Mouse (Mus musculus) limb, embryonic 12.5 days (tissue): ENCODE results near the gene Ntn5. TPM values are rescaled to one million over a fixed set of nuclear protein-coding genes. Genes with fewer than 3 reads are reported as not detected.
A peak's percentile ranks its signal among the peaks of the same experiment; 100 is the strongest.

Experiments
- ATAC-seq: fragments of 200-750 bp; cut with Nextera tagmentation; 2 replicates; pipeline ENCODE4 v1.8.0; 2017; ENCODE audit warnings: low read depth, moderate TSS enrichment; ENCODE audit not compliant: insufficient number of reproducible peaks, insufficient read depth, low FRiP score, low TSS enrichment
- H3K27ac ChIP-seq: fragments of 300-500 bp; sonication (generic); 2 replicates; pipeline ENCODE4 v1.5.1; 2016; ENCODE audit warnings: mild to moderate bottlenecking, moderate library complexity
- H3K27me3 ChIP-seq: fragments of 300-500 bp; sonication (generic); 2 replicates; pipeline ENCODE4 v1.6.1; 2016; ENCODE audit warnings: mild to moderate bottlenecking, moderate library complexity
- H3K36me3 ChIP-seq: fragments of 300-500 bp; sonication (generic); 2 replicates; pipeline ENCODE4 v1.6.1; 2016; ENCODE audit warnings: mild to moderate bottlenecking, moderate library complexity
- H3K4me1 ChIP-seq: fragments of 300-500 bp; sonication (generic); replicated peaks from 2 replicates; pipeline ENCODE4 v1.6.1; 2016
- H3K4me2 ChIP-seq: fragments of 300-500 bp; sonication (generic); 2 replicates; pipeline ENCODE4 v1.6.1; 2016; ENCODE audit warnings: mild to moderate bottlenecking, moderate library complexity
- H3K4me3 ChIP-seq: fragments of 300-500 bp; sonication (generic); replicated peaks from 2 replicates; pipeline ENCODE4 v1.5.1; 2016; ENCODE audit warnings: mild to moderate bottlenecking
- H3K9ac ChIP-seq: fragments of 300-500 bp; sonication (generic); replicated peaks from 2 replicates; pipeline ENCODE4 v1.6.1; 2016; ENCODE audit warnings: mild to moderate bottlenecking, moderate library complexity
- H3K9me3 ChIP-seq: fragments of 300-500 bp; sonication (generic); 2 replicates; pipeline ENCODE4 v1.6.1; 2016; ENCODE audit warnings: mild to moderate bottlenecking, moderate library complexity
- WGBS: fragments of 180-500 bp; shearing (Covaris S2); methylation state at CpG from one replicate; pipeline ENCODE4 v1.1.7; 2016; 5-methylcytosine and 5-hydroxymethylcytosine counted together
- polyA plus RNA-seq: library from polyadenylated mRNA; unstranded; fragments of >200 nt; fragmentation: Nextera tagmentation; extraction: Ambion mirVana; gene quantifications from 2 replicates; pipeline ENCODE4 v1.2.1, GENCODE M21; 2016

Ntn5 gene
- polyA plus RNA-seq = 0.13 and 0.23 TPM in 2 replicates

DNA sequence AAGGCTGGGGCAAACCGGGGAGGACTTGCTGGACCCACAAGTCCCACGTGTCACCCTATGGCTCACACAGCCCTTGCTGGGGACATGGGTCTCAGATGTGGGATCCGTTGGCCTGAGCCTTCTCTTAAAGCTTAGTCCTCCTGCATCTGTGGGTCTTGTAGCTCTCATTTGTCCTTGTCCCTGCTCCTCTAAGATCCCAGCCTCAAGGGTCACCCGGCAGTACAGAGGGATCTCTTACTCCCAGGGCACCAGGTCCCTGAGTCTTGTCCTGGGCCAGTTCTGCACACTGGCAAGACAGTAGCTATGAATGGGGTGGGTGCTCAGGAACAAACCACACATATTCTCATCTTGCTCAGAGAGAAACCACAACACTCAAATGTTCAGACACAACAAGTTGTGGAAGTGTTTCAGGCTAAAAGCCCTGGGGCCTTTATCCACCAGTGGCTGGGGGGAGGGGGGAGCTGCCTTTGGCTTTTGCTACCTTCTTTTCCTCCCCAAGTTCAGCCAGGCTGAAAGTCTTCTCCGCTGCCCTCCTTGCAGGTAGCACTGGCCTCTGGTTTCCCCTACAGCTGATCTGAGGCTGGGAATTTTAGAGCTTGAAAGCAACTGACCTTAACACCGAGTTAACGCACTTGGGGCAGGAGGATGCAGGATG, at the start of gene Ntn5:
Gene Ntn5 (plus strand): TSS at position 627 of the 655 bp plus-strand sequence.
- H3K9ac ChIP-seq = 0 out of 2 replicates have a peak within 1 kb of the TSS, but pooled peaks have one; percentile 18
- no peak within 1 kb of the TSS; the same call in 1 of the 2 replicates for H3K27ac ChIP-seq
- peaks cover 21% of the 10 kb centered on the region for H3K4me1 ChIP-seq
- no peak within 1 kb of the TSS for H3K4me3 ChIP-seq
- no peaks in the 10 kb centered on the region for H3K36me3 ChIP-seq
- no peaks in the 10 kb centered on the region for H3K9me3 ChIP-seq
- ATAC-seq = no peak
- 77% methylated on average over 7 of the region's 7 CpGs for WGBS
- H3K4me2 ChIP-seq = peak within 1 kb of the TSS; percentile 40; the same call in 1 of the 2 replicates
- H3K27me3 ChIP-seq = 0 out of 2 replicates have a peak, but pooled peaks cover 6% of the 10 kb centered on the region

DNA sequence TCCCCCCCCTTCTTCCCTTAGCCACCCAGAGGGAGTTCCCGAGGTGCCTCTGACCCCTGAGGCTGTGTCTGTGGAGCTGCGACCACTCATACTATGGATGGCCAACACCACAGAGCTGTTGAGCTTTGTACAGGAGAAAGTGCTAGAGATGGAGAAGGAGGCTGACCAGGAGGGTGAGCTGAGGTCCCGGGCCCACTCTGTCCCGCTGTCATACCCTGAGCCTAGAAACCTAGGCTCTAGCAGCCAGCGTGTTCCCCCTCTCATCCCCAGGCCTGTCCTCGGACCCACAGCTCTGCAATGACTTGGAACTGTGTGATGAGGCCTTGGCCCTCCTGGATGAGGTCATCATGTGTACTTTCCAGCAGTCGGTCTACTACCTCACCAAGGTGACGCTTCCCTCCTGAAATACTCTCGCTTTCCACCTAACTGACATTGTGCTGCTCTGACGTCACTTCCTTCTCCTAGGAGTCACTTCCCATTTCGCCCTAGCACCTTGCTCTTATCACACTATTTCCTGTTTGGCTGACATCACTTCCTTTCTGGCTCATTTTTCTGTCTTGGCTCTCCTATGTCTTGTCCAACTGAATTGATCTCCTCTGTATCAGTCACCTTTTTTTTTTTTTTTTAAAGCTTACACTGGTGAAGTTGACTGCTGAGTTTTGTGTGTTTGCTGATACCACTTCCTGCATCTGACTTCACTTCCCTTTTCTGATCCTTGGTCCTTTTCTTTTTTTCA, 48.7 kb upstream of the Ntn5 start:
- WGBS = 92% methylated on average over 11 of the region's 11 CpGs
- Histone ChIP-seq H3K27me3 (peaks cover 30% of the 10 kb centered on the region), H3K4me3 (no peak overlapping the region), H3K4me2 (no peak overlapping the region), H3K27ac (no peak overlapping the region), H3K9me3 (no peaks in the 10 kb centered on the region), H3K36me3 (peaks cover 14% of the 10 kb centered on the region; the same call in 1 of the 2 replicates), H3K9ac (no peak overlapping the region), H3K4me1 (peaks cover 24% of the 10 kb centered on the region)
- no peak for ATAC-seq

DNA sequence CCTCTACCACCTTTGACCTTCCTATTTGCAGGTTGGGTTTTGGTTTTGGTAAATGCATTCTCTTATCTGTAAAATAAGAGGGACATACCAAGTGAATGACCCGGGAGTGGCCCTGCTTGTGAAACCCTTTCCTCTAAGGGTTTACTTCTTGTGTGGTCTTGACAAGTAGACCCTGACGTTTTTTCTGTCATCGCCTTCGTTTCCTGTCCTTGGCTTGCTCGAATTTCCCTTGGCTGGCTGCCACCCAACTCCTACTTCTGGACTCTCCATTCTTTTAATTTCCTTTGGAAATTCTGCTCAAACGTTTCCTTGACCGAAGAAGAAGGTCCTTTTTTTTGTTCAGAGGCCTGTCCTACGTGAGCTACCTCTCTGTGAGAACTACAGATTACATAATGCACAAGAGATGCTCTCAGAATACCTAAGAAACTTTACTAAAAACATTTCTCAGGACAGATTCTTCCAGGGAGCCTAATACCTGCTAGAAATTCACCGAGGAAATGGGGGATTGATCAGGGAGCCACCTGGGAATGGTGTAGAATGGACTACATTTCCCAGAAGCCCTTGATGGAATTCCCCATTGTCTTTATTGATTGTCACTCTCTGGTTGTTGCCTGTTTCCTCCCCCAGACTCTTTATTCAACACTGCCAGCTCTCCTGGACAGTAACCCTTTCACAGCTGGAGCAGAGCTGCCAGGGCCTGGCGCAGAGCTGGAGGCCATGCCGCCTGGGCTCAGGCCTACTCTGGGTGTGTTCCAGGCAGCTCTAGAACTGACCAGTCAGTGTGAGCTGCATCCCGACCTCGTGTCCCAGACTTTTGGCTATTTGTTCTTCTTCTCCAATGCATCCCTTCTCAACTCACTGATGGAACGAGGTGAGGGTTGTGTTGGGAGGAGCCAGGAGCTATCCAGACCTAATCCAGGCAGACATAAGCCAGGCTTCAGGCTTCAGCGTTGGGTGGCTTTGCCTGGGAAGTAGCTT, 47.8 kb upstream of the Ntn5 start:
- no peaks in the 10 kb centered on the region for H3K9me3 ChIP-seq
- H3K4me1 ChIP-seq = peaks cover 26% of the 10 kb centered on the region
- 84% methylated on average over 15 of the region's 15 CpGs for WGBS
- H3K36me3 ChIP-seq = peaks cover 14% of the 10 kb centered on the region; the same call in 1 of the 2 replicates
- ATAC-seq = no peak
- peak overlapping the region; percentile 29; the same call in 1 of the 2 replicates for H3K27ac ChIP-seq
- H3K4me3 ChIP-seq = no peak overlapping the region
- H3K27me3 ChIP-seq = peaks cover 23% of the 10 kb centered on the region
- no peak overlapping the region for H3K4me2 ChIP-seq
- 0 out of 2 replicates have a peak overlapping the region, but pooled peaks have one; percentile 8 for H3K9ac ChIP-seq

DNA sequence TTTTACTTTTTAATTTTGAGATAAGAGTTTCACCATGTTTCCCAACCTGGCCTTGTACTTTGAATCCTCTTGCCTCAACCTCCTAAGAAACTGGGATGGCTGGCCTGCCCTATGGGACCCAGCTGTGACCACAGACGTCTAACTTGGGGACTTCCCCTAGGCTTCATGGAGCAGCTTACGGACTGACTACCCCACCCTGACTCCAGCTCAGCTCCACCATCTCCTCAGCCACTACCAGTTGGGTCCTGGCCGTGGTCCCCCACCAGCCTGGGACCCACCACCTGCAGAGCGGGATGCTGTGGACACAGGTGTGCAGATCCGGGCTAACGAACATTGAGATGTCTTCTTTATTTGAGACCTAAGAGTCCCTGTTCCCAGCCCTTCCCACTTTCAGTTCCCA, 46.1 kb upstream of the Ntn5 start:
- H3K9me3 ChIP-seq = no peaks in the 10 kb centered on the region
- peaks cover 14% of the 10 kb centered on the region; the same call in 1 of the 2 replicates for H3K36me3 ChIP-seq
- peaks cover 36% of the 10 kb centered on the region for H3K4me1 ChIP-seq
- H3K4me3 ChIP-seq = no peak overlapping the region
- no peak overlapping the region for H3K27ac ChIP-seq
- no peak overlapping the region for H3K9ac ChIP-seq
- 93% methylated on average over 6 of the region's 6 CpGs for WGBS
- H3K4me2 ChIP-seq = peak overlapping the region; percentile 51; the same call in 1 of the 2 replicates
- peaks cover 8% of the 10 kb centered on the region for H3K27me3 ChIP-seq
- no peak for ATAC-seq

DNA sequence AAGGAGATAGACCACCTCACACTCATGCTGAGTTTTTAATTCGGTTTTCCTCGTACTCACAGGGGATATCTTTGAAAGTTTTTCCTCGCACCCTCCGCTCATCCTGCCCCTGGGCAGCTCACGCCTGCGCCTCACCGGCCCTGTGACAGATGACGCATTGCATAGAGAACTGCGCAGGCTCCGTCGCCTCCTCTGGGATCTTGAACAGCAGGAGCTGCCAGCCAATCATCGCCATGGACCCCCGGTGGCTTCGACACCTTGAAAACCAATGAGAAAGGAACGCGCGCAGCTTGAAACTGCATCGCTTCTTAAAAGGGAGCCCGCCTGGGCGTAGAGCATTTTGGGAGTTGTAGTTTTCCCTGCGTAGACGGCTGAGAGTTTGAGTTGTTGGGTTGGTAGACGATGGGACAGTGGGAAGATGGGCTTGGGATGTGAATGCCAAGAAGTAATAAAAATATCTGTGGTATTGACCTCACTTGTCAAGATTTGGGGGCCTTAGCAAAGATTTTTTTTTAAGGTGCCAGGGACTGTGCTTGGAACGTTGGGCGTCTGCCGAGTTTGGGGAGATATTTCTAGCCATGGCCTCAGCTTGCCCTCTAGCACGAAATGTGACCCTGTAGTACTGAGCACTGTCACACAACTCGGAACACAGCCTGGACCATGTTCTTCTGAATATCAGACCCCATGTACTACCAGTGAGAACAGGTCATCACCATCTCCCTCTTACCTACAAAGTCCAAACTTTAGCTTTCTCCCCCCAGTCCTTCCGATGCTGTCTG, 45.0 kb upstream of the Ntn5 start:
- 0 out of 2 replicates have a peak overlapping the region, but pooled peaks have one; percentile 38 for H3K9ac ChIP-seq
- no peaks in the 10 kb centered on the region for H3K9me3 ChIP-seq
- H3K36me3 ChIP-seq = peaks cover 14% of the 10 kb centered on the region; the same call in 1 of the 2 replicates
- H3K4me3 ChIP-seq = peak overlapping the region; percentile 32
- 18% methylated on average over 29 of the region's 29 CpGs for WGBS
- 0 out of 2 replicates have a peak overlapping the region, but pooled peaks have one; percentile 53 for H3K27ac ChIP-seq
- peak overlapping the region; percentile 51 for H3K4me2 ChIP-seq
- peak; percentile 77 for ATAC-seq
- peaks cover 37% of the 10 kb centered on the region for H3K4me1 ChIP-seq
- no peaks in the 10 kb centered on the region; the same call in 1 of the 2 replicates for H3K27me3 ChIP-seq

DNA sequence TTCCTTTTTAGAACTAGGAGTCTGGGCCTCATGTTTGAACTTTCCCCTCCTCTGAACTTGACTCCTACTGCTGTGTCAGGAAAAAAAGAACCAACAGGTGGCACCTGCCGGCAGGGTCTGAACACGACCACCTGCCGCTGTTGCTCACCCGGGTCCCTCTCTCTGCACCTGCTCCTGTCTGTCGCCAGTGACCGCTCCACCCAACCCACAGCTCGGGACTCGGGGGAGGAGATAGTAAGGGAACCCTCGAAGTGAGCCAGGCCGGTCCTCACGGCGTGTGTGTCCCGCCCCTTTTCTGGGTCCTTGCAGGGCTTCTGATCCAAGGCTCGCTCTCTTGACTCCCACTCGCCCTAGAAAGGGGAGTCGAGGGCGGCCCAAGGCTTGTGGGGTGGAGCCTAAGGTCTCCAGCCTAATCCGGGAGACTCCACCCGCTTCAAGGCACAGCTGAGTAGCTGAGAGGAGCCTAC, 44.2 kb upstream of the Ntn5 start, which contains the start of gene Mamstr:
Gene Mamstr (plus strand): TSS at position 417 of the 467 bp plus-strand sequence.
- Histone ChIP-seq H3K27ac (0 out of 2 replicates have a peak within 1 kb of the TSS, but pooled peaks have one; percentile 53), H3K4me1 (peaks cover 44% of the 10 kb centered on the region), H3K36me3 (peaks cover 14% of the 10 kb centered on the region; the same call in 1 of the 2 replicates), H3K4me3 (peak within 1 kb of the TSS; percentile 32; the same call in 1 of the 2 replicates), H3K9me3 (no peaks in the 10 kb centered on the region), H3K9ac (no peak within 1 kb of the TSS), H3K27me3 (peaks cover under 1% of the 10 kb centered on the region; the same call in 1 of the 2 replicates), H3K4me2 (peak within 1 kb of the TSS; percentile 64; the same call in 1 of the 2 replicates)
- WGBS = 18% methylated on average over 19 of the region's 19 CpGs
- ATAC-seq = no peak

DNA sequence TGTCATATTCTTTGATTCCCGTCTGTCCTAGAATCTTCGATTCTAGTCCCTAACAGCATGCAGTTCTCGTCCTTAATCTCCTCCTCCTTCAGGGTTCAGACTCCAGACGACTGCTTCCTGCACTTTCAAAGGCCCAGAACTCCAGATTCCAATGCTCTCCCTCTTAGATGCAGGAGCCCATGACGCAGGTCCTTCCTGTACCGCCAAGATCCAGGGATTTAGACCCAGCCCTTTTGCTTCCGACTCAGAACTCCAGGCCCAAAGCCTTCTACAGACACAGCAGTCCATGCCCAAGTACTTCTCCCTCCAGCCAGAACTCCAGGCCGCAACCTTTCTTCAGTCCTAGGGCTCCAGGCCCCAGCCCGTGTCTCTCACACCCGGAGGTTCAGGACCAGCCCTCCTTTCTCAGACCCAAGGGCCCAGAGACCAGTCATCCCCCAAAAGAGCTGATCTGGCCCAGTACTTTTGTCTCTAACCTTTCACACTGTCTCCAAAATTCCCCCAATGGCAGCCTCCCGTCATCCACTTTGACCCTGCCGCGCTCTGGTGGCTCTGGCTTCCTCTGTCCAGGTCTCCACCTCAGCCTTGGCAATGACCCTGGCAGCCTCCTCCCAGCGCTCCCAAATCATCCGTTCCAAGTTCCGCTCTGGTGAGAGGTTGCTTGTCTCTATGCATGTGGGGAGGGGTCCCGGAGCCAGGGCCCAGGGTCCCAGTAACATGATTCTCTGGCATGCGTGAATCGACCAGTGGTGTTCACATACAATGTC, 43.4 kb upstream of the Ntn5 start:
- peak overlapping the region; percentile 64; the same call in 1 of the 2 replicates for H3K4me2 ChIP-seq
- no peak overlapping the region for H3K27ac ChIP-seq
- peaks cover 14% of the 10 kb centered on the region; the same call in 1 of the 2 replicates for H3K36me3 ChIP-seq
- no peak for ATAC-seq
- H3K27me3 ChIP-seq = peaks cover 6% of the 10 kb centered on the region; the same call in 1 of the 2 replicates
- H3K9ac ChIP-seq = no peak overlapping the region
- no peak overlapping the region for H3K4me3 ChIP-seq
- H3K4me1 ChIP-seq = peaks cover 49% of the 10 kb centered on the region
- 74% methylated on average over 19 of the region's 19 CpGs for WGBS
- H3K9me3 ChIP-seq = no peaks in the 10 kb centered on the region

DNA sequence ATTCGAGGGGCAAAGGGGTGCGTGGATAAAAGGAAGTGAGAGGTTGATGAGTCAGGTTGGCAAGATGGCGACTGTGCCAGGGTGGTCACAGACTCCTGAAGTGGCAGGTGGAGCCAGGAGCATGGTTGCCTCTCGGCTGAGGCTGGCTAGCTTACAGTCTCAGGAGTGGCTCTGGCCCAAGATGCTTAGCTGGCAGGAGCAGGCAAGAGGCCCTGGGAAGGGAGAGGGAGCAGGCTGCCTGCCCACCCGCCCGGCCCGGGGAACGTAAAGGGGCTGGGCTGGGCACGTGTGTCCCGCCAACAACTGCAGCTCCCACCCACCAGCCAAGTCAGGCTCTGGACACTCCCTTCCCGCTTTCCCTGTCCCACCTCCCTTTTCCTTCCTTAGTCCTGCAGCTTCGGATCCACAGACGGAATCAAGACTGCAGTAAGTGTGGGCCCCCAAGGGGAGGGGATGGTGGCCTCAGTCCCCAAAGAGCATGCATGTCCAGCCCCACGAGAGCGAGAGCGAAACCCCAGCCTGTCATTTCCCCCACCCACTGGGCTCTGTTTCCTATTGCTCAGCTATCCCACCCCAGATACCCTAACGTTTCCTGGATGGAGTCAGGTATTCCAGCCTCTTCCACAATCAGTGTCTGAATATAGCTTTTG, 42.3 kb upstream of the Ntn5 start:
- Histone ChIP-seq H3K27me3 (peaks cover 6% of the 10 kb centered on the region; the same call in 1 of the 2 replicates), H3K36me3 (peaks cover 8% of the 10 kb centered on the region; the same call in 1 of the 2 replicates), H3K9ac (0 out of 2 replicates have a peak overlapping the region, but pooled peaks have one; percentile 2), H3K9me3 (no peaks in the 10 kb centered on the region), H3K27ac (0 out of 2 replicates have a peak overlapping the region, but pooled peaks have one; percentile 37), H3K4me3 (0 out of 2 replicates have a peak overlapping the region, but pooled peaks have one; percentile 1), H3K4me2 (peak overlapping the region; percentile 64), H3K4me1 (peaks cover 49% of the 10 kb centered on the region)
- 63% methylated on average over 17 of the region's 17 CpGs for WGBS
- no peak for ATAC-seq
